Mouse (Mus musculus) midbrain, embryonic 14.5 days (tissue): ENCODE measurements around the gene Denr. TPM values are rescaled to one million over a fixed set of nuclear protein-coding genes. Genes with fewer than 3 reads are reported as not detected.

Experiments used
- ATAC-seq: fragments of 200-750 bp; cut with Nextera tagmentation; 2 replicates; pipeline ENCODE4 v1.8.0; 2017; ENCODE audit warnings: moderate number of reproducible peaks, moderate library complexity; ENCODE audit not compliant: low FRiP score, low TSS enrichment
- DNase-seq: peaks from one replicate; pipeline ENCODE4 v3.0.0-alpha.2; 2015
- H3K27ac ChIP-seq: fragments of 300-500 bp; sonication (generic); replicated peaks from 2 replicates; pipeline ENCODE4 v1.5.1; 2014; ENCODE audit warnings: mild to moderate bottlenecking, low read depth, low read length, moderate library complexity
- H3K27me3 ChIP-seq: fragments of 300-500 bp; sonication (generic); 2 replicates; pipeline ENCODE4 v1.6.1; 2014; ENCODE audit warnings: low read length, control low read depth, mixed read lengths; ENCODE audit not compliant: control insufficient read depth, insufficient read depth
- H3K36me3 ChIP-seq: fragments of 300-500 bp; sonication (generic); 2 replicates; pipeline ENCODE4 v1.6.1; 2014; ENCODE audit warnings: low read length, control low read depth; ENCODE audit not compliant: control insufficient read depth, insufficient read depth
- H3K4me1 ChIP-seq: fragments of 300-500 bp; sonication (generic); 2 replicates; pipeline ENCODE4 v1.6.1; 2014; ENCODE audit warnings: mild to moderate bottlenecking, antibody characterized with exemption, low read length, control low read depth; ENCODE audit not compliant: control insufficient read depth, insufficient read depth
- H3K4me2 ChIP-seq: fragments of 300-500 bp; sonication (generic); 2 replicates; pipeline ENCODE4 v1.6.1; 2014; ENCODE audit warnings: mild to moderate bottlenecking, low read length, moderate library complexity
- H3K4me3 ChIP-seq: fragments of 300-500 bp; sonication (generic); replicated peaks from 2 replicates; pipeline ENCODE4 v1.5.1; 2014; ENCODE audit warnings: low read depth, low read length
- H3K9ac ChIP-seq: fragments of 300-500 bp; sonication (generic); replicated peaks from 2 replicates; pipeline ENCODE4 v1.6.1; 2014; ENCODE audit warnings: mild to moderate bottlenecking, low read length, moderate library complexity
- H3K9me3 ChIP-seq: fragments of 300-500 bp; sonication (generic); 2 replicates; pipeline ENCODE4 v1.6.1; 2016; ENCODE audit warnings: low read length, control low read depth, mixed read lengths; ENCODE audit not compliant: control insufficient read depth
- WGBS: fragments of 180-500 bp; shearing (Covaris S2); extraction: QIAGEN DNeasy Blood & Tissue Kit; methylation state at CpG from one replicate; pipeline ENCODE4 v1.1.7; 2014; 5-methylcytosine and 5-hydroxymethylcytosine counted together
- polyA plus RNA-seq: library from polyadenylated mRNA; unstranded; fragments of >200 nt; fragmentation: Nextera tagmentation; extraction: Ambion mirVana; gene quantifications from 2 replicates; pipeline ENCODE4 v1.2.1, GENCODE M21; 2014

Gene Denr
- polyA plus RNA-seq = 118 and 132 TPM in 2 replicates

GRCm38 (mm10) chr5:123906976-123907630 lies at the start of gene Denr:
Gene Denr (plus strand): TSS chr5:123907175.
- ATAC-seq (peak; percentile 95), DNase-seq (peak; percentile 100)
- H3K36me3 ChIP-seq = peaks cover 36% of the 10 kb centered on the region
- no peaks in the 10 kb centered on the region for H3K27me3 ChIP-seq
- peaks cover 14% of the 10 kb centered on the region for H3K4me1 ChIP-seq
- H3K9me3 ChIP-seq = no peaks in the 10 kb centered on the region
- WGBS = under 1% methylated on average over 61 of the region's 61 CpGs
- H3K4me3 ChIP-seq = peak within 1 kb of the TSS; percentile 75
- H3K4me2 ChIP-seq = peak within 1 kb of the TSS; percentile 70
- peak within 1 kb of the TSS; percentile 85 for H3K27ac ChIP-seq
- H3K9ac ChIP-seq = peak within 1 kb of the TSS; percentile 96

DNA sequence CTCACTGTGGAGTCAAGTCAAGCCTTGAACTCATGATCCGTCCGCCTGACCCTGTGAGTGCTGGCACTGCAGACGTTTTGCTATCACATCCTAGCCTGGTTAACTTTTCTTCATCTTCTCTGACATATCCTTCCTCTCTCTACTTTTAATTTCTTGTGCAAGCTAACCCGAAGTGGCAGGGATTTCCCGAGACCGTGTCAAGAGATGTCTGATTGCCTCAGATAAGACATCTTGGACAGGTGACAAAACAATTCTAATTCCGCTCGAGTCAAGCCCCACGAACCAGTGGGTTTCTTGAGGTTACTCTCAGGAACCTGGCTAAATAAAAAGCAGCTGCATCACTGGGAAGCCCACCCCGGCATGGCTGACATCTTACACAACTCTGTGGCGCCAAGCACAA lies 48.2 kb upstream of the Denr start:
- Histone ChIP-seq H3K27me3 (no peaks in the 10 kb centered on the region), H3K9me3 (no peaks in the 10 kb centered on the region), H3K4me2 (no peak overlapping the region), H3K9ac (no peak overlapping the region), H3K4me1 (no peaks in the 10 kb centered on the region), H3K36me3 (no peaks in the 10 kb centered on the region), H3K4me3 (no peak overlapping the region), H3K27ac (no peak overlapping the region)
- ATAC-seq (no peak), DNase-seq (no peak)
- 85% methylated on average over 11 of the region's 11 CpGs for WGBS

DNA sequence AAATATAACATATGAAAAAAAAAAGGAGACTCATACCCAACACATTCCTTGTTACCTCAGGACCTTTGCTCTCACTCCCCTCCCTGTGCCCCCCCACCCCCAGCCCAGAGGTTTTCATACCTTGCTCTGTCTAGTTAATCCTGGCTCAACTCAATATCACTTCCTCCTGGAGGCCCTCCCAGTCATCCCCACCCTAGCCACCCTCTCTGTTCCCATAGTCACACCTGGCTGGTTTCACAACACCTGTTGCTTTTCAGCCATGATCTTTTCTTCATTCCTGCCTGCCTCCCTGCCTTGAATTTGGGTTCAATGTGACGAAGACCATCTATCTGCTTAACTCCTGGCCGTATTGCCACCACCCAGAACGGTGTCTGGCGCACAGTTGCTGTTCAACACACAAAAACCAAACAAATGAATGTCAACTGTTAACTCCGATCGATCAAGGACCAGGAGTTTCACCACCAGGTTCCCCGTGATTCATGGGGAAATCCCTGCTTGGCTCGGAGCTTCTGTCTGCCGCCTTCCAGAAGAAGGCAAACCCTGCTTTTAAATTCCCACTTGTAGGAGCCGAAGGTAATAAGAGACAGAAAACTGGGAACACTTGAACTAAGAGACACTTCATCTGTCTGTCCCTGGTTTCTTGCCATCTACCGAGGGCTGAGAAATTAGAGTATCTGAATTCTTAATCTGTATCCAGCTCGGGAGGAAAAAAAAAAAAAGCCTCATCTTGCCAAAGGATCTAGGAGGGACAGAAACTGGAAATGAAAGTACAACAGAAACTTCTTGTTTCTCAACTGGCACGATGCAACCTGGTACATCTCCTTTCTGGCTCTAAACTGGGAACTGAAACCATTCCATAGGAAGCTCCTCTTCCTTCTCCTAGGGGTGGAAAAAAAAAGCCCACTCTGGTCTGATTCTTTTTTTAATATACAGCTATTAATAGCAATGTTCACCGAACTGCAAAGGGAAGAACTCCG lies 44.3 kb upstream of the Denr start:
- 86% methylated on average over 15 of the region's 15 CpGs for WGBS
- DNase-seq = no peak
- Histone ChIP-seq H3K4me3 (no peak overlapping the region), H3K27ac (no peak overlapping the region), H3K4me1 (no peaks in the 10 kb centered on the region), H3K9ac (no peak overlapping the region), H3K4me2 (no peak overlapping the region), H3K36me3 (no peaks in the 10 kb centered on the region), H3K9me3 (no peaks in the 10 kb centered on the region), H3K27me3 (no peaks in the 10 kb centered on the region)
- no peak for ATAC-seq

DNA sequence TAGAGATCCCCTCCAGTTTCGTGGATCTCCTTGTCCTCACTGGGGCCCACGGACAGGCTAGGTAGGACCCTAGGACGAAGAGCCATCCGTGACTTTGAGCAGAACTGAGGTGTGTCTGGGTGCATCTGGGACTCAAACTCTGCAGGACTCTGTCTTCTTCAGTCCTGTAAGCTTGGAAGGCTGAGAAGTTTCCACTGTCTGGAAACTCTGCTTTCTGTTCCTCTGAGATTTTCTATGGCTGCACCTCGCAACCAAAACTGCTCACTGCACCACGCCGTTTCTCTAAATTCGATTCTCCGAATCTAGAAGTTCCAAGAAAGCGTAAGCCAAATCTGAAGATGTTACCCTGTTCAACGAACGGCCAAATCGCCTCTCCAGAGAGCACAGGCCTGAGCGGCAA lies 43.0 kb upstream of the Denr start:
- WGBS = 88% methylated on average over 14 of the region's 14 CpGs
- ATAC-seq = no peak
- H3K4me3 ChIP-seq = no peak overlapping the region
- H3K4me1 ChIP-seq = no peaks in the 10 kb centered on the region
- no peaks in the 10 kb centered on the region for H3K9me3 ChIP-seq
- H3K27ac ChIP-seq = no peak overlapping the region
- no peak for DNase-seq
- H3K9ac ChIP-seq = no peak overlapping the region
- no peak overlapping the region for H3K4me2 ChIP-seq
- no peaks in the 10 kb centered on the region for H3K36me3 ChIP-seq
- no peaks in the 10 kb centered on the region for H3K27me3 ChIP-seq

- Histone ChIP-seq H3K4me1 (no peaks in the 10 kb centered on the region), H3K9me3 (no peaks in the 10 kb centered on the region), H3K4me3 (no peak within 1 kb of the TSS), H3K36me3 (no peaks in the 10 kb centered on the region), H3K9ac (no peak within 1 kb of the TSS), H3K27ac (no peak within 1 kb of the TSS), H3K4me2 (no peak within 1 kb of the TSS), H3K27me3 (no peaks in the 10 kb centered on the region)
- no peak for ATAC-seq
- WGBS = 83% methylated on average over 12 of the region's 12 CpGs
- no peak for DNase-seq
Measured at GRCm38 (mm10) chr5:123865365-123865764, 41.6 kb upstream of the Denr start, which contains the start of gene Hcar2. Gene Hcar2 (minus strand): TSS chr5:123865499.

DNA sequence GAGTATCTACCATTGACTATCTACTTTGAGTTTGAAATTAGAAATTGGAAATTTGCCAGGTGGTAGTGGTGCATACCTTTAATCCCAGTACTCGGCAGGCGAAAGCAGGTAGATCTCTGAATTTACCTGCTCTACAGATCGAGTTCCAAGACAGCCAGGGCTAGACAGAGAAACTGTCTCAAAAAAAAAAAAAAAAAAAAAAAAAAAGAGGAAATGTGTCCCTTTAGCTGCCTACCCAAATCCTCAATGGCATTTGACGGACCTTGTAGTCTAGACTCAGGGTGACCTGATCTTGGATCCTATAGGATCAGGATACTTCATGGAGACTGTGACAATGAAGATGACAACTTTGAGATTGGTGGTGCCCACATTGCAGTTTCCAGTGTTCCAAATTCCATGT lies 40.5 kb upstream of the Denr start:
- no peak overlapping the region for H3K4me3 ChIP-seq
- no peak overlapping the region for H3K27ac ChIP-seq
- H3K4me2 ChIP-seq = no peak overlapping the region
- WGBS = 93% methylated on average over 4 of the region's 4 CpGs
- H3K9me3 ChIP-seq = no peaks in the 10 kb centered on the region
- no peaks in the 10 kb centered on the region for H3K36me3 ChIP-seq
- DNase-seq = no peak
- no peaks in the 10 kb centered on the region for H3K4me1 ChIP-seq
- no peaks in the 10 kb centered on the region for H3K27me3 ChIP-seq
- no peak for ATAC-seq
- no peak overlapping the region for H3K9ac ChIP-seq

DNA sequence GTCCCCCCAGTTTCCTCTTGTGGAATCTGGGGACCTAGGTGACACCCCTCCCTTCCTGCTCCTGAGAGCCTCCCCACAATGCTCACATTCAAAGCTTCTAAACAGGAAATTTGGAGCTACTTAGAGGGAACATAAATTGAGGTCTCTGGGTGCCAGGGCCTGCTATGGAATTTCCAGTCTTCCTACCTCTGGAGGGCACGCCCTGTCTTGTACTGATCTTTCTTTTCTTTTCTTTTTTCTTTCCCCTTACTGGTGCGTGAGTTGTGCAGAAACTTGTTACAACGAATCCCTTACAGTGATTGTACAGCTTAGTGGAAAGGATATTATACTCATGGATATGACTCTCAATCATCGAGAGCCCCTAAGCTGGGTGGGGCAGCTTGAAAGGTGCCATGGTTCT lies 37.4 kb upstream of the Denr start:
- Histone ChIP-seq H3K9me3 (no peaks in the 10 kb centered on the region), H3K4me3 (no peak overlapping the region), H3K36me3 (no peaks in the 10 kb centered on the region), H3K27me3 (no peaks in the 10 kb centered on the region), H3K27ac (no peak overlapping the region), H3K4me2 (no peak overlapping the region), H3K9ac (no peak overlapping the region), H3K4me1 (no peaks in the 10 kb centered on the region)
- ATAC-seq = no peak
- 86% methylated on average over 4 of the region's 4 CpGs for WGBS
- no peak for DNase-seq

- H3K36me3 ChIP-seq = no peaks in the 10 kb centered on the region
- no peaks in the 10 kb centered on the region for H3K9me3 ChIP-seq
- DNase-seq (no peak), ATAC-seq (no peak)
- H3K4me3 ChIP-seq = no peak overlapping the region
- WGBS = 91% methylated on average over 5 of the region's 5 CpGs
- H3K4me2 ChIP-seq = no peak overlapping the region
- no peak overlapping the region for H3K9ac ChIP-seq
- no peak overlapping the region for H3K27ac ChIP-seq
- no peaks in the 10 kb centered on the region for H3K27me3 ChIP-seq
- H3K4me1 ChIP-seq = no peaks in the 10 kb centered on the region
Measured at GRCm38 (mm10) chr5:123874177-123874576, 32.8 kb upstream of the Denr start.
